Mouse (Mus musculus): ENCODE results near the gene Hsf5. TPM values are rescaled to one million over a fixed set of nuclear protein-coding genes. Genes with fewer than 3 reads are reported as not detected.
A peak's percentile ranks its signal among the peaks of the same experiment; 100 is the strongest.

Gene Hsf5
- polyA plus RNA-seq (2011; ENCODE audit: insufficient read depth, insufficient read length, low read depth, missing spikeins) = 1.5 and 1.6 TPM in 2 replicates

- H3K9me3 ChIP-seq (replicated peaks; ENCODE audit: control insufficient read depth, insufficient read depth, low read length, poor library complexity, severe bottlenecking) = no peaks in the 10 kb centered on the region
- H3K9ac ChIP-seq (ENCODE audit: low read depth, poor library complexity, severe bottlenecking) = peak within 1 kb of the TSS; percentile 54
- H3K27ac ChIP-seq (ENCODE audit: insufficient read depth, low read length) = no peak within 1 kb of the TSS
- TF ChIP-seq POLR2A (IDR thresholded peaks at IDR 0.05; ENCODE audit: insufficient read depth, low read length) = no peak
- TF ChIP-seq CTCF (IDR thresholded peaks at IDR 0.05; ENCODE audit: low read depth, low read length) = no peak
- no peak for TF ChIP-seq EP300 (IDR thresholded peaks at IDR 0.05; ENCODE audit: insufficient read depth, low read depth, low read length)
- H3K4me3 ChIP-seq (ENCODE audit: low read depth, low read length) = peak within 1 kb of the TSS; percentile 49
- H3K4me1 ChIP-seq (ENCODE audit: control insufficient read depth, insufficient read depth, low read length) = no peaks in the 10 kb centered on the region
- H3K27me3 ChIP-seq (ENCODE audit: control insufficient read depth, insufficient read depth, low read length, poor library complexity, severe bottlenecking) = no peaks in the 10 kb centered on the region
- H3K36me3 ChIP-seq (ENCODE audit: control insufficient read depth, insufficient read depth, low read length, poor library complexity, severe bottlenecking) = peaks cover 27% of the 10 kb centered on the region
Measured at GRCm38 (mm10) chr11:87616790-87617474, at the start of gene Hsf5. Gene Hsf5, plus strand, starts transcription at chr11:87617164.

- H3K9ac ChIP-seq (ENCODE audit: low read depth, poor library complexity, severe bottlenecking) = no peak within 1 kb of the TSS
- no peak within 1 kb of the TSS for H3K4me3 ChIP-seq (ENCODE audit: low read depth, low read length)
- H3K27me3 ChIP-seq (ENCODE audit: control insufficient read depth, insufficient read depth, low read length, poor library complexity, severe bottlenecking) = no peaks in the 10 kb centered on the region
- no peaks in the 10 kb centered on the region for H3K9me3 ChIP-seq (replicated peaks; ENCODE audit: control insufficient read depth, insufficient read depth, low read length, poor library complexity, severe bottlenecking)
- H3K27ac ChIP-seq (ENCODE audit: insufficient read depth, low read length) = no peak within 1 kb of the TSS
- no peak for TF ChIP-seq EP300 (IDR thresholded peaks at IDR 0.05; ENCODE audit: insufficient read depth, low read depth, low read length)
- no peak for TF ChIP-seq CTCF (IDR thresholded peaks at IDR 0.05; ENCODE audit: low read depth, low read length)
- no peak for TF ChIP-seq POLR2A (IDR thresholded peaks at IDR 0.05; ENCODE audit: insufficient read depth, low read length)
- peaks cover 2% of the 10 kb centered on the region for H3K4me1 ChIP-seq (ENCODE audit: control insufficient read depth, insufficient read depth, low read length)
- H3K36me3 ChIP-seq (ENCODE audit: control insufficient read depth, insufficient read depth, low read length, poor library complexity, severe bottlenecking) = no peaks in the 10 kb centered on the region
Measured at GRCm38 (mm10) chr11:87568255-87568953, 48.6 kb upstream of the Hsf5 start, which contains the start of gene Sept4. Gene Sept4, plus strand, starts transcription at chr11:87568903.

GRCm38 (mm10) chr11:87570743-87571142 lies 46.2 kb upstream of the Hsf5 start:
- H3K4me1 ChIP-seq (ENCODE audit: control insufficient read depth, insufficient read depth, low read length) = peaks cover 5% of the 10 kb centered on the region
- no peaks in the 10 kb centered on the region for H3K36me3 ChIP-seq (ENCODE audit: control insufficient read depth, insufficient read depth, low read length, poor library complexity, severe bottlenecking)
- no peak overlapping the region for H3K9ac ChIP-seq (ENCODE audit: low read depth, poor library complexity, severe bottlenecking)
- H3K27me3 ChIP-seq (ENCODE audit: control insufficient read depth, insufficient read depth, low read length, poor library complexity, severe bottlenecking) = no peaks in the 10 kb centered on the region
- TF ChIP-seq POLR2A (IDR thresholded peaks at IDR 0.05; ENCODE audit: insufficient read depth, low read length) = no peak
- TF ChIP-seq CTCF (IDR thresholded peaks at IDR 0.05; ENCODE audit: low read depth, low read length) = no peak
- TF ChIP-seq EP300 (IDR thresholded peaks at IDR 0.05; ENCODE audit: insufficient read depth, low read depth, low read length) = no peak
- no peaks in the 10 kb centered on the region for H3K9me3 ChIP-seq (replicated peaks; ENCODE audit: control insufficient read depth, insufficient read depth, low read length, poor library complexity, severe bottlenecking)
- H3K27ac ChIP-seq (ENCODE audit: insufficient read depth, low read length) = no peak overlapping the region
- no peak overlapping the region for H3K4me3 ChIP-seq (ENCODE audit: low read depth, low read length)

- peaks cover 5% of the 10 kb centered on the region for H3K4me1 ChIP-seq (ENCODE audit: control insufficient read depth, insufficient read depth, low read length)
- H3K9ac ChIP-seq (ENCODE audit: low read depth, poor library complexity, severe bottlenecking) = no peak overlapping the region
Measured at GRCm38 (mm10) chr11:87571361-87571950, 45.5 kb upstream of the Hsf5 start.

GRCm38 (mm10) chr11:87573751-87574150 lies 43.2 kb upstream of the Hsf5 start:
- Histone ChIP-seq H3K9me3 (replicated peaks; ENCODE audit: control insufficient read depth, insufficient read depth, low read length, poor library complexity, severe bottlenecking) (no peaks in the 10 kb centered on the region), H3K4me1 (ENCODE audit: control insufficient read depth, insufficient read depth, low read length) (peaks cover 8% of the 10 kb centered on the region), H3K4me3 (ENCODE audit: low read depth, low read length) (no peak overlapping the region), H3K27ac (ENCODE audit: insufficient read depth, low read length) (no peak overlapping the region), H3K36me3 (ENCODE audit: control insufficient read depth, insufficient read depth, low read length, poor library complexity, severe bottlenecking) (no peaks in the 10 kb centered on the region), H3K9ac (ENCODE audit: low read depth, poor library complexity, severe bottlenecking) (no peak overlapping the region), H3K27me3 (ENCODE audit: control insufficient read depth, insufficient read depth, low read length, poor library complexity, severe bottlenecking) (no peaks in the 10 kb centered on the region)
- TF ChIP-seq POLR2A (IDR thresholded peaks at IDR 0.05; ENCODE audit: insufficient read depth, low read length) = no peak
- no peak for TF ChIP-seq CTCF (IDR thresholded peaks at IDR 0.05; ENCODE audit: low read depth, low read length)
- TF ChIP-seq EP300 (IDR thresholded peaks at IDR 0.05; ENCODE audit: insufficient read depth, low read depth, low read length) = no peak

More at GRCm38 (mm10) chr11:87571361-87571950, 45.5 kb upstream of the Hsf5 start:
- Histone ChIP-seq H3K4me3 (ENCODE audit: low read depth, low read length) (no peak overlapping the region), H3K9me3 (replicated peaks; ENCODE audit: control insufficient read depth, insufficient read depth, low read length, poor library complexity, severe bottlenecking) (no peaks in the 10 kb centered on the region), H3K27ac (ENCODE audit: insufficient read depth, low read length) (no peak overlapping the region), H3K27me3 (ENCODE audit: control insufficient read depth, insufficient read depth, low read length, poor library complexity, severe bottlenecking) (no peaks in the 10 kb centered on the region), H3K36me3 (ENCODE audit: control insufficient read depth, insufficient read depth, low read length, poor library complexity, severe bottlenecking) (no peaks in the 10 kb centered on the region)
- TF ChIP-seq CTCF (IDR thresholded peaks at IDR 0.05; ENCODE audit: low read depth, low read length) (no peak), POLR2A (IDR thresholded peaks at IDR 0.05; ENCODE audit: insufficient read depth, low read length) (no peak), EP300 (IDR thresholded peaks at IDR 0.05; ENCODE audit: insufficient read depth, low read depth, low read length) (no peak)
